Mouse (Mus musculus) heart, embryonic 11.5 days (tissue): ENCODE data around the gene Bfar. TPM values are rescaled to one million over a fixed set of nuclear protein-coding genes. Genes with fewer than 3 reads are reported as not detected.

Experiments
- ATAC-seq: fragments of 200-750 bp; cut with Nextera tagmentation; replicated peaks from 2 replicates; pipeline ENCODE4 v1.8.0; 2017; ENCODE audit warnings: moderate library complexity; ENCODE audit not compliant: insufficient number of reproducible peaks, low FRiP score, low TSS enrichment
- H3K27ac ChIP-seq: fragments of 300-500 bp; sonication (generic); 2 replicates; pipeline ENCODE4 v1.5.1; 2014; ENCODE audit warnings: mild to moderate bottlenecking, low read depth, low read length
- H3K27me3 ChIP-seq: fragments of 300-500 bp; sonication (generic); 2 replicates; pipeline ENCODE4 v1.6.1; 2014; ENCODE audit warnings: mild to moderate bottlenecking, low read length, mixed read lengths; ENCODE audit not compliant: control insufficient read depth, insufficient read depth
- H3K36me3 ChIP-seq: fragments of 300-500 bp; sonication (generic); 2 replicates; pipeline ENCODE4 v1.6.1; 2014; ENCODE audit warnings: mild to moderate bottlenecking, low read length, moderate library complexity, mixed read lengths; ENCODE audit not compliant: control insufficient read depth, insufficient read depth
- H3K4me1 ChIP-seq: fragments of 300-500 bp; sonication (generic); 2 replicates; pipeline ENCODE4 v1.6.1; 2014; ENCODE audit warnings: low read length; ENCODE audit not compliant: control insufficient read depth, insufficient read depth
- H3K4me2 ChIP-seq: fragments of 300-500 bp; sonication (generic); 2 replicates; pipeline ENCODE4 v1.6.1; 2014; ENCODE audit warnings: mild to moderate bottlenecking, moderate library complexity
- H3K4me3 ChIP-seq: fragments of 300-500 bp; sonication (generic); 2 replicates; pipeline ENCODE4 v1.5.1; 2014; ENCODE audit warnings: low read depth, low read length
- H3K9ac ChIP-seq: fragments of 300-500 bp; sonication (generic); 2 replicates; pipeline ENCODE4 v1.6.1; 2014; ENCODE audit warnings: mild to moderate bottlenecking, low read depth, low read length, moderate library complexity
- H3K9me3 ChIP-seq: fragments of 300-500 bp; sonication (generic); replicated peaks from 2 replicates; pipeline ENCODE4 v1.6.1; 2016; ENCODE audit warnings: low read length; ENCODE audit not compliant: control insufficient read depth
- WGBS: fragments of 180-500 bp; shearing (Covaris S2); extraction: QIAGEN DNeasy Blood & Tissue Kit; methylation state at CpG from one replicate; pipeline ENCODE4 v1.1.7; 2014; ENCODE audit not compliant: insufficient replicate concordance; 5-methylcytosine and 5-hydroxymethylcytosine counted together
- polyA plus RNA-seq: library from polyadenylated mRNA; unstranded; fragments of >200 nt; fragmentation: Nextera tagmentation; extraction: Ambion mirVana; gene quantifications from 2 replicates; pipeline ENCODE4 v1.2.1, GENCODE M21; 2014

Gene Bfar
- polyA plus RNA-seq, 1 experiment from 2014 or later, result 35.9 TPM

DNA sequence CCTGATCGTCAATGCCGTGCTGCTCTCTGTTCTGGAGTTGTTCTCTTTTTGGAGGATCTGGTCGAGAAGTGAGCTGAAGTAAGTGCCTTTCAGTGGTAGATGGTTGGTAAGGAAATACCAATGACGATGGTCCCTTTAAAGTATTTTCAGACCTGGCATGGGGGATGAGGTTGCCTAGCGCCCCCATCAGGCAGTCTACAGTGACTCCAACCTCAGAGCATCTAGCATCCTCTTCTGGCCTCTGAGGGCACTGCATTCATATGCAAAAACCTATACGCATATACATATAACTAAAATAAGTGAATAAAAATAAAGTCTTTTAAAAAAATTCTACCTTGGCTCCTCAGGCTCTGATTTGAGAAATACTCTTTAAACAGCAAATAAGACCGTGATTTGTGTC is 27.3 kb downstream of the Bfar start:
- Histone ChIP-seq H3K4me2 (no peak overlapping the region), H3K27ac (no peak overlapping the region), H3K4me1 (no peaks in the 10 kb centered on the region), H3K4me3 (no peak overlapping the region), H3K9ac (no peak overlapping the region), H3K36me3 (peaks cover 26% of the 10 kb centered on the region; the same call in 1 of the 2 replicates), H3K27me3 (no peaks in the 10 kb centered on the region), H3K9me3 (no peaks in the 10 kb centered on the region)
- ATAC-seq, result no peak
- WGBS, result 88% methylated on average over 7 of the region's 7 CpGs

DNA sequence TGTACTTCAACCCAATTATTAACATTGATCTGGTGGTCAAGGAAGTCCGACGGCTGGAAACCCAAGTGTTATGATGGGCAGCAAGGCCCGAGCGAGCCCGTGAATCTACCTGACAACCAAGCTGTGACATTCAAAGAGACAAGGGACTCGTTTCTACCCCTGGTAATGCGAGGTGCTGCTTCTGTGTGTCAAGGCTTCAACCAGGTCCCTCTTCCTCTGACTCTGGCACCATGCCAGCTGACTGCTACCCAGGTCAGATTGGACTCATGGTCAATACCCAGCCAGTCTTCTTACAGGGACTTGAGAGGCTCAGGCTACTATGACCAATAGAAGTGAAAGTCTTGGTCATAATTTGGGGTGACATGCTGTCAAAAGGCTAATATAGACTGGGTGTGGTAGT is 30.5 kb downstream of the Bfar start:
- WGBS, result 93% methylated on average over 7 of the region's 7 CpGs
- ATAC-seq, result no peak
- H3K36me3 ChIP-seq, result peaks cover 22% of the 10 kb centered on the region; the same call in 1 of the 2 replicates
- no peaks in the 10 kb centered on the region for H3K4me1 ChIP-seq
- H3K27me3 ChIP-seq, result no peaks in the 10 kb centered on the region
- no peak overlapping the region for H3K4me3 ChIP-seq
- H3K4me2 ChIP-seq, result no peak overlapping the region
- no peak overlapping the region for H3K9ac ChIP-seq
- no peak overlapping the region for H3K27ac ChIP-seq
- H3K9me3 ChIP-seq, result no peaks in the 10 kb centered on the region

DNA sequence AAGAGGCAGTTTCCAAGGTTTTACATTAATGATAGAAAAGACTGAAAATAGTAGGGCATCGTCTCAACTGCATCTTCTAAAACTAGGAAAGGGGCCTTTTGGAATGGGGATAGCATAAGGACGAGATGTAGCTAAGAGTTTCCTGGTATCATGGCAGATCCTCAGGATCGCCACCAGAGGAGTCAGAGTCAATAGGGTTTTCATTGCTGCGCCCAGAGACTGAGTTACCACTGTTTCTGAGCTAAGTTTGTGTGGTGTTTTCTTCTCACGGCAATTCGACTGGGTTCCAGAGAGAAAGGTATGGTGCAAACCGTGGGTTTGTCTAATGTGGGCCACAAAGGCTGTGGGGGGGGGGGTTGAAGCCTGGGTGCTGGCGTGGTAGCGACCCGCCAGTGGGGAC is 33.0 kb downstream of the Bfar start:
- no peak overlapping the region for H3K4me2 ChIP-seq
- no peak for ATAC-seq
- no peaks in the 10 kb centered on the region for H3K4me1 ChIP-seq
- H3K4me3 ChIP-seq, result no peak overlapping the region
- H3K27me3 ChIP-seq, result no peaks in the 10 kb centered on the region
- 88% methylated on average over 10 of the region's 10 CpGs for WGBS
- H3K27ac ChIP-seq, result no peak overlapping the region
- H3K36me3 ChIP-seq, result peaks cover 12% of the 10 kb centered on the region; the same call in 1 of the 2 replicates
- H3K9ac ChIP-seq, result no peak overlapping the region
- H3K9me3 ChIP-seq, result no peaks in the 10 kb centered on the region

DNA sequence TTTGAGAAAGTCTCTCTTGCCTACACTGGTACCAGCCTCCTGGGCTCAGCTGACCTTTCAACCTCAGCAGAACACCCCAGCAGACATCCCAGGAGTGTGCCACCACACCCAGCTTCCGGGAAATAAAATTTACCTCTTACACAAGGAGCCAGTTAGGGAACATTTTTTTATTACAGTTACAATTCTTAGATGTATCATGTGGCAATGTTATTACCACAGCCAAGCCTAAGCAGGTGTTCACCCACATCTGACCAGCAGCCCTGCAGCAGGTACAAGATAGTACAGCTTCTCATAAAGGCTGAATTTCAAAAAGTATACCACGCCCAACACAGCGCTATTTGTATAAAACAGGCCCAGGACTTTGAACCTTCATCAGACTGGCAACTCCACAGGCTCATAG is 43.3 kb downstream of the Bfar start:
- H3K36me3 ChIP-seq, result no peaks in the 10 kb centered on the region
- H3K4me2 ChIP-seq, result no peak overlapping the region
- no peak overlapping the region for H3K27ac ChIP-seq
- H3K4me1 ChIP-seq, result no peaks in the 10 kb centered on the region
- 92% methylated on average over 3 of the region's 3 CpGs for WGBS
- no peak overlapping the region for H3K4me3 ChIP-seq
- H3K9ac ChIP-seq, result no peak overlapping the region
- ATAC-seq, result no peak
- H3K27me3 ChIP-seq, result no peaks in the 10 kb centered on the region
- no peaks in the 10 kb centered on the region for H3K9me3 ChIP-seq

DNA sequence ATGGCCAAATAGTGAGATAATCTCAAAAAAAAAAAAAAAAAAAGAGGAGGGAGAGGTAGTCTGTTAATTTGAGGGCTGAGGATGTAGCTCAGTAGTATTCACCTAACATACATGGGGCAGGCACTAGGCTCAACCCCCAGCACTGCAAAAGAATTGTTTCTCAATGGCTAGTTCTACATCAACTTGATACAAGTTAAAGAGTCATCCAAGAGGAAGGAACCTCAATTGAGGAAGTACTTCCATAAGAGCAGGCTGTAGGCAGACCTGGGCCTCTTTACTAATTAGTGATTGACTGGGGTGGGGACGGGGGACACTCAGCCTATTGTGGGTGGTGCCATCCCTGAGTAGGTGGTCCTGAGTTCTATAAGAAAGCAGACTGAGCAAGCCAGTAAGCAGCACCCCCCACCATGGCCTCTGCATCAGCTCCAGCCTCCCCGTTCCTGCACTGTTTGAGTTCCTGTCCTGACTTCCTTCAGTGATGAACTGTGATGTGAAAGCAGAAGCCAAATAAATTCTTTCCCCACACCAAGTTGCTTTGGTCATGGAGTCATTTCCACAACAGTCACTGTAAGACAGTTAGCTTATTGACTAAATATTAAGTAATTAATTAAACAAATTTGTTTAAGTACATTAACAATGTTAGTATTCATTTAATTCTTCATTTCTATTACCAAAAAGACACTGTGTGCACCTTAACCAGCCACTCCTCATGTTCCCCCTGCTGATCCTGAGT is 45.3 kb downstream of the Bfar start:
- Histone ChIP-seq H3K27me3 (no peaks in the 10 kb centered on the region), H3K36me3 (no peaks in the 10 kb centered on the region), H3K4me3 (no peak overlapping the region), H3K27ac (no peak overlapping the region), H3K4me1 (no peaks in the 10 kb centered on the region), H3K9ac (no peak overlapping the region), H3K4me2 (no peak overlapping the region), H3K9me3 (no peaks in the 10 kb centered on the region)
- no peak for ATAC-seq
- 68% methylated on average over 2 of the region's 2 CpGs for WGBS

DNA sequence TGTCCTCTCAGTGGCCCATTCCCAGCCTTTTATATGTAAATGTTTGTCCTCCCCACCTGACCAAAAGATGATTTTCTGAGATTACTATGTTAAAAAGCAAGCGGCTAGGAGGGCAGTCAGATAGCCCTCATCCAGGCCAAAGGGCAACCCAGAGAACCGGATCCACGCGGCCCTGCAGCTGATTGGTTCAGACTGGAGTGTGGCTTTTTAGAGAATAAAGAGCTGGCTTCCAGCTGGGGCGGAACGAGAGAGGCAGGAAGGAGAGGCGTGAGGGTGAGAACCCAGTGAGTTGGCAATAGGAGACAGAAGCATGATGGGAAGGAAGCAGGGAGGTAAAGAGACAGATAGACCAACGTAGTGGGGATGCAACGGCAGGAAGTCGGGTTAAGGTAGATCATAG is 51.3 kb downstream of the Bfar start:
- no peak for ATAC-seq
- no peaks in the 10 kb centered on the region for H3K36me3 ChIP-seq
- no peak overlapping the region for H3K4me2 ChIP-seq
- H3K27me3 ChIP-seq, result no peaks in the 10 kb centered on the region
- WGBS, result 35% methylated on average over 10 of the region's 10 CpGs
- no peaks in the 10 kb centered on the region for H3K4me1 ChIP-seq
- no peak overlapping the region for H3K4me3 ChIP-seq
- no peak overlapping the region for H3K27ac ChIP-seq
- no peaks in the 10 kb centered on the region for H3K9me3 ChIP-seq
- H3K9ac ChIP-seq, result no peak overlapping the region

DNA sequence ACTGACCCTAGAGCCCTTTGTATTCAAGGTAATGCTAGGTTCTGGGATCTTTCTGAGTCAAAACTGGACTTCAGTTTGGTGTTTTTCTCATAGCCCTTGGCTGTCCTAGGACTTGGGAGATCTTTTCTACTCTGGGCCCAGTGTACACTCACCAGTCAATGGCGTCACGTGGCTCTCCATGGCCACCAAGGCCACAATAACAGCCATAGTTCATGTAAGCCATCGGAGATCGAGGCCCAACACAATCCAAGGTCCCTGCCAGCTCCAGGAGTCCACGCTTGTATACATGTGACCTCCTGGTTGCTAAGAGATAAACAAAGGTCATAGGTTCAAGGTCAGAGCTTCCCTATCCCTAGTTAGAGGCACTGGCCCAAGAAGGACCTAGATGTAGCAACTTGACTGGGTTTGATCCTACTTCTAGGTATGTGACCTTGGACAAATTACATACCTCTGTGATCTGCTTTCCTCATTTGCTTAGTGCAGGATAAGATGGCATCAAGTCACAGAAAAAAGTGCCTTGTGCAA is 56.2 kb downstream of the Bfar start:
- ATAC-seq, result no peak
- no peaks in the 10 kb centered on the region for H3K36me3 ChIP-seq

DNA sequence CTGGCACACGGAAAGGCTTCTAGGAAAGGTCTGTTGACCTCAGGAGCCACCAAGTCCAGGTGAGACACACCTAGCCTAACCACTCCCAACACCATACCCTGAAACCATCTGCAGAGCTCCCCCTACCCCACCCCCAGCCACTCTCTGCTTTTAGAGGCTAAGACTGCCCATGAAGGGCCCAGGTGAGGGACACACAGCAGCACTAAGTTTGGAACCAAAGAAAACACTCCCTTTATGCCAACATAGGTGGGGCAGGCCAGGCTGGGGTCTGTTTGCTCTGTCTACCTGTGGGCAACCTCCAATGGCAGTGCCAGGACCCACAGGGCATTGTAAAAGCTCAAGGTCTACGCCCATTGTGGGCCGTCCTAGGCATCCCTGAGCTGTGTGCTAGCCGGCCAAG is 57.8 kb downstream of the Bfar start:
- Histone ChIP-seq H3K27me3 (no peaks in the 10 kb centered on the region), H3K4me2 (no peak overlapping the region), H3K27ac (no peak overlapping the region), H3K9me3 (no peaks in the 10 kb centered on the region), H3K36me3 (no peaks in the 10 kb centered on the region), H3K4me1 (no peaks in the 10 kb centered on the region), H3K4me3 (no peak overlapping the region), H3K9ac (no peak overlapping the region)
- ATAC-seq, result no peak
- WGBS, result 76% methylated on average over 4 of the region's 4 CpGs

More for the DNA sequence above, 56.2 kb downstream of the Bfar start:
- no peak overlapping the region for H3K4me3 ChIP-seq
- no peaks in the 10 kb centered on the region for H3K27me3 ChIP-seq
- H3K9me3 ChIP-seq, result no peaks in the 10 kb centered on the region
- no peaks in the 10 kb centered on the region for H3K4me1 ChIP-seq
- no peak overlapping the region for H3K27ac ChIP-seq
- no peak overlapping the region for H3K4me2 ChIP-seq
- 84% methylated on average over 5 of the region's 5 CpGs for WGBS
- no peak overlapping the region for H3K9ac ChIP-seq
